Mouse (Mus musculus): ENCODE measurements around the gene Tnfrsf1b.

The Tnfrsf1b gene

GRCm38 (mm10) chr4:145219240-145219985, 27.3 kb downstream of the Tnfrsf1b start:
- DNase-seq (ENCODE audit: low spot score in 2 of 2) = no peak

DNA sequence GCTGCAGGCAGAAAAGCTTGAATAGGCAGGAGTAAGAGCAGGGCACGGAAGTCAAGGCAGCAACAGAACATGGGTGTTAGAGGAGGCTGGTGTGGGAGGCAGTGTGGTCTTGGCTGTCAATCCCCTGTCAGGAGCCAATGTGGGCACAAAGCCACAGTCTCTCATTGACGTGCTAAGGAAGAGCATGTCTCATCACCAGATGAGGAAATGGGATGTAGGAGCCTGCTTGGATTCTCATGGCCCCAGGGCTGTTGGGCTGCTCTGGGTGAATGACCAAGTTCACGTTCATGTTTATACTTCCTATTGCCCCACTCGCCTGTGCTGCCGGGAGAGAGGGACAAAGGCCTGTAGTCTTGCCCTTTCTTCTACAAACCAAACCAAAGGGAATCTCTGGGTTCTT, 28.8 kb downstream of the Tnfrsf1b start:
- no peak for DNase-seq (ENCODE audit: low spot score in 2 of 2)

DNA sequence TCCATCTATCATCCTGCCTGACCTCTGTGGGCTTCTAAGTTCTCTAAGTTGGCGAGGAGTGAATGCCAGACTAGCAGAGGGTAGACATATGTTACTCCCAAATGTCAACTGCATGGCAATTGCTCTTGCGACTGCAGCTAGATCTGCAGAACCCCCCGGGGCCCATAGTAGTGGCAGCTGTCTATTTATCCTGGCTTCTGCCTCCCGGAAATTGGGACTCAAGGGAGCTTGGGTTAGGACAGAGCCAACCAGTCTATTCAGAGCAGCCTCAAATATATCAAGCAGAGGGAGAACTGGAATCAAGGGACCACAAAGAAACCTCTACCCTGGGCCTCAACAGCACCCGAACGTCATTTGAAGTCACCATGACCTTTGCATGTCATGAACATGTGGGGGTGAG, 29.6 kb downstream of the Tnfrsf1b start:
- DNase-seq (ENCODE audit: low spot score in 2 of 2) = no peak

DNA sequence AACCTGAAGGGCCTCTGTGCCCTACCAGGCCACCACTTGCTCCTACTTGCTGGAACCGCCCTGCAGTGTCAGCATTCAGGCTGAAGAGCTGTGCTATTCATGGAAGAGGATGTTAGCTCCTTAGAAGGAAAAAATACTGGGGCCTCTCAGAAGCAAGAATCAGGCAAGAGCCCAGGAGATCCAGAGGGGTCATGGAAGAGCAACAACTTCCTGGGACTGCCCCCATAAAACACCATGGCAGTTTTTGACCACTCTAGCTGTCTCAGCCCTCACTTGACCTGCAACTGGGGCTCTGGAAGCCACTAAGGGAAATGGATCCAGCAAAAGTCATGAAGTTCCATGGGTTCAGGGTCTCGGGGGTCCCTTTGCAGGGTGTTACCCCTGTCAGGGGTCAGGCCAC, 31.3 kb downstream of the Tnfrsf1b start:
- no peak for DNase-seq (ENCODE audit: low spot score in 2 of 2)

DNA sequence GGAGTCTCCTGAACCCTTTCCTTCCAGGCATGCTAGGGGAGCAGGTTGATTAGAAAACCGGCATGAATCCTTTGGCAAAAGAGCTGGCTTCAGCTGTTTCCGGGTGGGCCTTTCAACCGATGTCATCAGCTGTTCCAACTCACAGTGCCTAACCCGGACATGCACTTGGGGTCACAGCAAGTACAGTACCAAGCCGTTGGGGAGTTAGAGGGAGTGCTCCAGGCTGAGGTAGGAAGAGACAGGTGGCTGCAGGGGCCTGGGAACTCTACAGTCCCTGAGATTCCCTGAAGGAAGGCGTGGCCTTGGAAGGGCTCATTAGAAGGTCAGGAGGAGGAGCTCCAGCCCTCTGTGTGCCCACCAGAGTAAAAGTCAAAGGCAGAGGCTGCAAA, 31.9 kb downstream of the Tnfrsf1b start:
- DNase-seq (ENCODE audit: low spot score in 2 of 2) = no peak

DNA sequence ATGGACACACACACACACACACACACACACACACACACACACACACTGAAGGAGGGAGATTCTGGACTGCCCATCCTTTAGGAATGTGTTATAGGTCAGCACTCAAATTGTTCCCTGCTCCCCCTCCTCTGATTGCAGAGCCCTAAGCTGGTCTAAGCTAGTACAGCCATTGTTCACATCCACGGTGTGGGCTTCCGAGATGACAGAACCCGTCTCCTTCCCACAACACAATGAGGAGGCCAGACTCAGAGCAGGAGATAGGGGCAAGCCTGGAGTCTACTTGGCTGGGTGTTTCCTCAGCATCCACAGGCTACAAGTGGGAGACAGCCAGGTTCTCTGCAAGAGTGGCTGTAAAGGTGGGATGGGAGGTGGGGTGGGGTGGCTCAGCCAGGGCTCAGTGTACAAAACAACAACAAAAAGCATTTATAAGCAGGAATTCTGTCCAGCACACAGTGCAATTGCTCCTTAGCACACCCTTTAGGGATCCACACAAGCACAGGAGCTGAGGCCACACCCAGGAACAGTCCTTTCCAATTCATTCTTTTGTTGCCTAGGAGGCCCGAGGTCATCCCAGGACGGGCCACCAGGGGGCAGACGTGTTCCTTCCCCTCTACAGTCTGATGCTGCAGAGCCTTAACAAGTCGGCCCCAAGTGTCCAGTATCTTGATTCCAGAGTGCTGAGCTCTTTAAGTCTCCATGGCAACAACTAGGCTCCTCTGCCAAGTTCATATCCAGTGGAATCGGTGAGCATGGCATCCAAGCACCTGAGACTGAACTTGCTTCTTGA, 32.5 kb downstream of the Tnfrsf1b start:
- peak; percentile 90 to 93 for DNase-seq (ENCODE audit: low spot score in 2 of 2)

GRCm38 (mm10) chr4:145211076-145211475, 35.6 kb downstream of the Tnfrsf1b start:
- DNase-seq (ENCODE audit: low spot score in 2 of 2) = no peak

- no peak for DNase-seq (ENCODE audit: low spot score in 2 of 2)
These were observed 36.1 kb downstream of the Tnfrsf1b start for GRCm38 (mm10) chr4:145210564-145210963.

DNA sequence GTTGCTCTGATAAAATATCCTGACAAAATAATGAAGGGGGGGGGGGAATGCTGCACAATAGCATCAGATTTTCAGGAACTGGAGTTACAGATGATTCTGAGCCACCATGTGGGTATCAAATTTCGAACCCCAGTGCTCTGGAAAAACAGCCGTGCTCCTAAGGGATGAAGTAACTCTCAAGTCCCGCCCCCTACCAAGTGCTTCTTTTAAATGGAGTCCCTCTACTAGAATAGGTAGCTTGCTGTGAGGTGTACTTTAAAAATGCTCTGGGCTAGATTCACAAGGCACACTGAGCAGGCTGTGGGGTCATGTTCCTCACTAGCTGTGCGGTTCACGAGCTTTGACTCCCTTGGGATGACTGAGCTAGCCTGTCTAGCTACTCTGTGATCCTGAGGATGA, 37.0 kb downstream of the Tnfrsf1b start:
- no peak for DNase-seq (ENCODE audit: low spot score in 2 of 2)

- DNase-seq (ENCODE audit: low spot score in 2 of 2) = no peak
These were observed 37.5 kb downstream of the Tnfrsf1b start for GRCm38 (mm10) chr4:145209076-145209689.

DNA sequence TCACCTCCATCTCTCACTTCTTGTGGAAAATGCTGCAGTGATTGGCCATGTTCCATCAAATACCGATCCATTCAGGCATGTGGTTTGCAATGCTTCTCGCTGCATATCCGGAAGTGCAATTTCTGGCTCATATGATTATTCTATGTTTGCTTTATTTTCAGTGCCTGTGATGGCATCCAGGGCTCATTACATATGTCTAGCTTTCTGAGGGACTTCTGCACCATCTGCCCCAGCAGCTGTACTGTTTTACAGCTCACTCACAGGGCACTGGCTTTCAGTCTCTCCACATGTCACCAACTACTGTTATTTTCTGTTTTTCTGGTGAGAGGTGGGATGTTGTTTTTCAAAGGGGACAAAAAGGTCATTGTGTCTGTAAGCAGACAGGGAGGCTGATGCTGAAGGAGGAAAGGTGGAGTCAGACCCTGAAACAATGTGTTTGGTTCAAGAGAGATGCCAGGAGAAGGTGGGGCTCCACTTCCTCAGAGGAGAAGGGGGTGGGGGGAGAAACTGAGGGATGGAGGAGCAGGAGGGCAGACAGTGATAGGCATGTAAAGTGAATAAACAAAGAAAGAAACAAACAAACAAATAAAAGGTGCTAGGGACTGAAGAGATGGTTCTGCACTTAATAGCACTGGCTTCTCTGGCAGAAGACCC, 38.8 kb downstream of the Tnfrsf1b start:
- no peak for DNase-seq (ENCODE audit: low spot score in 2 of 2)

DNA sequence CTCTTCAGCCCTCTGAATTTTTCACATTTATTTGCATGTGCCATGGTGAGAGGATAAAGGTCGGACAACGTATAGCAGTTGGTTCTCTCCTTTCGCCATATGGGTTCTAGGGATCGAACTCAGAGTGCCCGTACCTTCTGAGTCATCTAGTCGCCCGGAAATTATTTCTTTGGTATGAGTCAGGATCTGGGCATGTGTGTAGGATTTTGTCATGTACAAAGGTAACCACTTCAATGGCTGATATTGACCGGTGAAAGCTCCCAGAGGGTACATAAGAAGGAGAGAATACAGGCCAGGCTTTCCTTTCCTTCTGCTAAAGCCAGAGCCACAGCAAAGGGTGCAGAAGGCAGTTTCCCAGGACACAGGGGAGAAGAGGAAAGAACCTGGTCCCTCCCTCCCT, 41.9 kb downstream of the Tnfrsf1b start:
- DNase-seq (ENCODE audit: low spot score in 2 of 2) = no peak

- no peak for DNase-seq (ENCODE audit: low spot score in 2 of 2)
These were observed 43.4 kb downstream of the Tnfrsf1b start for GRCm38 (mm10) chr4:145203305-145203704.

DNA sequence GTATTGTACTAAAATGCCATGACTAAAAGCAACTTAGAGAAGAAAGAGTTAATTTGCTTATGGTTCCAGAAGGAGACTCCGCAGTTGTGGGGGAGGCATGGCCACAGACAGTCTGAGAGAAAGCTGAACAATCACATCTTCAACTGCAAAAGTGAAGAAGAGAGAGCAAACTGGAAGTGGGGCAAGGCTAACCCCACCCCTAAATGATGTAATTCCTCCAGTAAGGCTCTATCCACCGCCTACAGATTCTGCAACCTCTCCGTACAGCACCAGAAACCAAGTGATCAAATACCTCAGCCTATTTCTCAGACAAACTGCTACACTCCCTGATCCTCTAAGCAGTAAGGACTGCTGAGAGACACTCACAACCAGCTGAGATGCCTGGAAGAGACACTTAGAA, 45.2 kb downstream of the Tnfrsf1b start:
- no peak for DNase-seq (ENCODE audit: low spot score in 2 of 2)

DNA sequence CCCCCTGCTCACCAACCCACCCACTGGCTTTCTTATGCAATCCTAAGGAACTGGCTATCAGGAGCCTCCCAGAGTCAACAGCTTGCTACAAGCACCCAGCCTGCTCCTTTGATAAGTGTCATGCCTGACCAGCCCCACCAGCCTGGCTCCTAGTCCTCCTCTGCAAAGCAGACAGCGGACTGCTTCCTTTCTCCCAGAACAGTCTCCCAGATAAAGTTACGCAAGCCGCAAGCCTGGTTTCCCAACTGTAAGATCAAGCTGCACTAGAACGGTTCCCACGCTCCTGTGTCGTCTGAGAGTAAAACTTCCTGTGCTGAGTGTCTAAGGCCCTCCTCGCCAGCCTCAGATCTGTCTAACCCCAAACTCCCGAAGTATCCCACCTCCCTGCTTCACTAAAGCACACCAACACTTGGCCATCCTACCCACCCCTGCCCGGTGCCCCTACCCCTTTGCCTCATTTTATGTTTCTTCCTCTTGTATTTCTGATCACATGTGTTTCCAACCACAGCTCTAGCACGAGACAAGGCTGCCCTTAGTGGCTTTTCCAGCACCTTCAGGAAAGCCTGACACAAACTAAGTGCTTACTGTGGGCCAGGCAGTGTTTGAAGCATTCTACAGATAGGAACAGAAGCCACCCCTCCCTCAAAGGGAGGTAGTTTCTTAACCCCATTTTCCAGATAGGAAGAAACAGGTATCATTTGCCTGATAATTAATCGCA, 46.5 kb downstream of the Tnfrsf1b start:
- DNase-seq (ENCODE audit: low spot score in 2 of 2) = peak in 1 of 2 experiments; percentile 51

- DNase-seq (ENCODE audit: low spot score in 2 of 2) = no peak
These were observed 50.1 kb downstream of the Tnfrsf1b start for GRCm38 (mm10) chr4:145196586-145196985.

DNA sequence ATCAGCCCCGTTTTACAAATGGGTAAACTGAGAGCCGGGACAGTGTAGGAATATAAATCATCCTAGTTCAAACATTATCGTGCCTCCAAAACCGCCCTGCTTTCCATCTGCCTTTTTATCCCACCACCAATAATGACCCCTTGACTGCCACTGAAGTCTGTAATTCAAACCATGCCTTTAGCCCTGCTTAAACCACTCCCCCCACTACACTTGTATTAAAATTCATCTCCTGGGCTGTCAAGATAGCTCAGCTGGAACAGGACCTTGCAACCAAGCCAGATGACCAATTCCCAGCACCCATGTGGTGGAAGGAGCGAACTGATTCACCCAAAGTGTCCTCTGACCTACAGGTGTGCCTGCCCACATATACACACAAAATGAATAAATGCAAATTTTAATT, 51.5 kb downstream of the Tnfrsf1b start:
- DNase-seq (ENCODE audit: low spot score in 2 of 2) = no peak

GRCm38 (mm10) chr4:145194559-145195162, 52.0 kb downstream of the Tnfrsf1b start, which contains the start of gene Vps13d:
Gene Vps13d, minus strand, starts transcription at chr4:145195005.
- peak; percentile 79 to 88 for DNase-seq (ENCODE audit: low spot score in 2 of 2)

DNA sequence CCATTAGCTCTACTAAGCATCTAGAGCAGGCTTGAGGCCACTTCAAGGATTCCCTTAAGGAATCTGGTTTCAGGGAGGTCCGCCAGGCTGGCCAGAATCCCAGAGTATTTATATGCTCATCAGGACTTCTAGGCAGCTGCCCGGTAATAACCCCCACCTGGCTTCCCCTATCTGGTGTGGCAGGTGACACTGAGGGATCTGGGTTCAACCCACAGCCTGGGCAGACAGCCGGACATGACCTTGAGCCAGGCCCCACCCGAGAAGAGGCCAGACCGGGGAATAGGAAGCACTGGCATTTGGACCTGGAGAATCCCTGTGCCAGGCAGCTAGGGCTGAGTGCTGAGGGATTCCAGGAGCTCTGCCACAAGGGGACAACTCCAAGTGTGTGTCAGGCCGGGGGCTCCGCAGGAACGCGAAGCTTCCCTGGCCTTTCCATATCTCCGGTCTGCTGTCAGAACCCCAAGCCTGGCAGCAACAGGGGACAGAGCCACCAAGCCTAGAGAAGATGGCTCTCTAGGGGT, 52.6 kb downstream of the Tnfrsf1b start:
- DNase-seq (ENCODE audit: low spot score in 2 of 2) = peak in 1 of 2 experiments; percentile 31

DNA sequence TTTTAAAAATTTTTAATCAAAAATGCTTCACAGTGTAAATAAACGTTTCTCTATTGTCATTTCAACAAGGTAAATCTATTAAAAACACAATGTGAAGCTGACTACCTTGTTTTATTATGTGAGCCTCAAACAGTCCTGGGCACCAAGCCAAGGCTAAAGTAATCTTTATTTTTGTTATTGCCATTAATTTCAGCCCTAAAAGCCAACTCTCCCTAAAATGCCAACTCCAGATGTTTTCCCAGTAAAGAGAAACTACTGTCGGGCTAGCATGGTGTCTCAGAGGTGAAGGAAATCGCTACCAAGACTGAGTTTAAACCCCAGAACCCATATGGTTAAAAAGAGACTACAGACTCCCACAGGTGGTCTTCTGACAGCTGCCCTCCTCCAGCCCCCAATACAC, 53.3 kb downstream of the Tnfrsf1b start:
- no peak for DNase-seq (ENCODE audit: low spot score in 2 of 2)

- DNase-seq (ENCODE audit: low spot score in 2 of 2) = peak in 1 of 2 experiments; percentile 34
These were observed 54.0 kb downstream of the Tnfrsf1b start for GRCm38 (mm10) chr4:145192686-145193085.
